Mouse (Mus musculus) cortical plate, adult 2 months (tissue): Measurements from ENCODE around the gene Herpud2. TPM values are rescaled to one million over a fixed set of nuclear protein-coding genes. Genes with fewer than 3 reads are reported as not detected.

Experiments
- H3K27ac ChIP-seq: fragments of 200-500 bp; 2 replicates; pipeline ENCODE4 v1.5.1; 2012; ENCODE audit warnings: low read length, control low read depth, inconsistent platforms; ENCODE audit not compliant: insufficient read depth
- H3K4me1 ChIP-seq: fragments of 200-500 bp; 2 replicates; pipeline ENCODE4 v1.6.1; 2011; ENCODE audit warnings: low read length; ENCODE audit not compliant: control insufficient read depth, insufficient read depth
- H3K4me3 ChIP-seq: fragments of 200-500 bp; 2 replicates; pipeline ENCODE4 v1.5.1; 2011; ENCODE audit warnings: mild to moderate bottlenecking, low read length, control low read depth; ENCODE audit not compliant: insufficient read depth
- CTCF ChIP-seq: fragments of 200-500 bp; IDR thresholded peaks from 2 replicates; pipeline ENCODE4 v1.5.1; 2011; ENCODE audit warnings: mild to moderate bottlenecking, control low read depth, low read length; ENCODE audit not compliant: insufficient read depth; ENCODE audit errors: extremely low read depth
- POLR2A ChIP-seq: fragments of 200-500 bp; IDR thresholded peaks from 2 replicates; pipeline ENCODE4 v1.6.1; 2011; ENCODE audit warnings: mild to moderate bottlenecking, low read length, control low read depth; ENCODE audit not compliant: insufficient read depth; ENCODE audit errors: extremely low read depth
- polyA plus RNA-seq: library from polyadenylated mRNA; depleted of rRNA; stranded (reverse); fragments of >200 nt; gene quantifications from 2 replicates; pipeline ENCODE4 v1.2.3, GENCODE M21; 2012

The Herpud2 gene
- polyA plus RNA-seq, 1 experiment, result 42.3 TPM

- H3K4me1 ChIP-seq, result peaks cover 2% of the 10 kb centered on the region; the same call in 1 of the 2 replicates
- TF ChIP-seq CTCF, result no peak
- no peak for TF ChIP-seq POLR2A
- H3K4me3 ChIP-seq, result peak overlapping the region; percentile 41
- peak overlapping the region; percentile 99 for H3K27ac ChIP-seq
Measured at GRCm38 (mm10) chr9:25152457-25152856, 837 bp upstream of the Herpud2 start.

DNA sequence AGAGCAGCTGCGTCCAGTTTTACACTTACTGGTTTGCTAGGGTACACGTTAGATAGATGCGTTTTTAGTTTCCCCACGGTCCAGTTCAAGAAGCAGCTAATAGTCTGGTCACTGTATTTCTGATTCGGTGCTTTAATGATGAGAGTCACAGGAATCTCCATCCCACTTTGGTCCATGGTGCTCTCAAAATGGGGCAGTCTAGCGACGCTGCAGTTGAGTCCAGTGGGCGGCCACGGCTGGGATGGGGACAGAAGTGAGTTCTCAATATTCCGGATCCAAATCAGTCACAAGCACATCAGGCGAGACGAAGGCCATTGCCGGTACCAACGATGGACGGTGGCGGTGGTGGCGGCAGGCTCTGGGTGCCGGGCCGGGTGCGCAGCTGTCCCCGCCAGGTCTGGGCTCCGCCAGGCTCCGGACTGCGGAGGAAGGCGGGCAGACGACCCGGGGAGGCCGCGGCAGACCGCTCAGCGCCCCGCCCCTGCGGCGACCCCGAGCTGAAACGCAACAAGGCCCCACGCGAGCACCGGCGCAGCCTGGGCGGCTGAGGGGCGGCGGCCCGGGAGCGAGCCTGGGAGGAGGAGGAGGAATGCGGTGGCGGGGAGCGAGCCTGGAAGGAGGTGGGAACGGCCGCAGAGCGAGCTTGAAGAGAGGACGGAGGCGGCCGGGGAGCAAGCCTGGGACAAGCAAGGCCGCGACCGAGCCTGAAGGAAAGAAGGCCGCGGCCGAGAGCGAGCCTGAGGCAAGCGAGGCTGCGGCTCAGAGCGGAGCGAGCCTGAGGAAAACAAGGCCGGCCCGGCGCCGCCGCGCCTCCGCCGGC, 619 bp downstream of the Herpud2 start:
- H3K4me3 ChIP-seq, result peak overlapping the region; percentile 41
- H3K4me1 ChIP-seq, result peaks cover 4% of the 10 kb centered on the region; the same call in 1 of the 2 replicates
- H3K27ac ChIP-seq, result peak overlapping the region; percentile 99
- TF ChIP-seq CTCF (no peak), POLR2A (no peak)

DNA sequence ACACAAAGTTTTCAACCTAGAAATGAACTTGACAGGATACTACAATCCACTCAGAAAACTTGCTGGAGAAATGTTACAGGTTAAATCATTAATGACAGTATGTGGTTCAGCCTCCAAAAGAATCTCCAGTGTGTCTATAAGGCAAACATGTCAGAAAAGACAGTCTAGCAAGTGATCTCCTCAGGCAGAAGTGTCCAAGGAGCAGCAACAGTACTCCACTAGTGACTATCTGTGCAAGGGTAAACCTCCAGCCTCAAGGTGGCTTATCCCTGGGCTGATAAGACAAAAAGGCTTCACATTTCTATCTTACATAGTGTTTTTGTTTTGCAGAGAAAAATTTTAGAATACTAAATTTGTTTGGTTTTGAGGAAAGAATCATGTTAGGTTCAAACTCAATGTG, 2.9 kb downstream of the Herpud2 start:
- peaks cover 4% of the 10 kb centered on the region; the same call in 1 of the 2 replicates for H3K4me1 ChIP-seq

GRCm38 (mm10) chr9:25145925-25146324, 5.7 kb downstream of the Herpud2 start:
- no peak for TF ChIP-seq CTCF
- no peak for TF ChIP-seq POLR2A
- no peak overlapping the region for H3K27ac ChIP-seq
- H3K4me3 ChIP-seq, result no peak overlapping the region

More for the DNA sequence above, 2.9 kb downstream of the Herpud2 start:
- no peak overlapping the region for H3K27ac ChIP-seq
- H3K4me3 ChIP-seq, result peak overlapping the region; percentile 17; the same call in 1 of the 2 replicates
- no peak for TF ChIP-seq POLR2A
- TF ChIP-seq CTCF, result no peak

GRCm38 (mm10) chr9:25143950-25144349, 7.7 kb downstream of the Herpud2 start:
- Histone ChIP-seq H3K4me3 (no peak overlapping the region), H3K4me1 (peaks cover 8% of the 10 kb centered on the region), H3K27ac (no peak overlapping the region)
- no peak for TF ChIP-seq CTCF
- TF ChIP-seq POLR2A, result no peak

More at GRCm38 (mm10) chr9:25145925-25146324, 5.7 kb downstream of the Herpud2 start:
- H3K4me1 ChIP-seq, result peaks cover 4% of the 10 kb centered on the region; the same call in 1 of the 2 replicates

- TF ChIP-seq CTCF (no peak), POLR2A (no peak)
- H3K4me3 ChIP-seq, result no peak overlapping the region
Measured at GRCm38 (mm10) chr9:25142988-25143387, 8.6 kb downstream of the Herpud2 start.

GRCm38 (mm10) chr9:25142041-25142440, 9.6 kb downstream of the Herpud2 start:
- H3K27ac ChIP-seq, result no peak overlapping the region
- TF ChIP-seq POLR2A, result no peak
- no peak for TF ChIP-seq CTCF

More at GRCm38 (mm10) chr9:25142988-25143387, 8.6 kb downstream of the Herpud2 start:
- Histone ChIP-seq H3K4me1 (peaks cover 7% of the 10 kb centered on the region), H3K27ac (no peak overlapping the region)

DNA sequence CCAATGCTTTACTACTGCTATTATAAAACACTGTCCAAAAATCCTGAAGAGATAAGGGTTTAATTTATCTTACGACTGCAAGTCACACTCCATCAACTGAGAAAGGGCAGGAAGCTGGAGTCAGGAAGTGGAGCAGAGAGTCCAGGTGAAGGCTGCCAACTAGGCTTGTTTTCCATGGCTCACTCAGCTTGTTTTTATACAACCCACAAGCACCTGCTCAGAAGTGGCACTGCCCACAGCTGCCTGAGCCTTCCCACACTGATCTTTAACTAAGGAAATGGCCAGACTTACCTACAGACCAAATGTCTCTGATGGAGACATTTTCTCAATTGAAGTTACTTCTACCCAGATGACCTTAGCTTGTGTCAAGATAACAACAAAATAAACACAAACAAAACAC, 11.3 kb downstream of the Herpud2 start:
- TF ChIP-seq CTCF, result no peak
- no peak for TF ChIP-seq POLR2A
- peaks cover 5% of the 10 kb centered on the region for H3K4me1 ChIP-seq
- H3K27ac ChIP-seq, result no peak overlapping the region
- no peak overlapping the region for H3K4me3 ChIP-seq

More at GRCm38 (mm10) chr9:25142041-25142440, 9.6 kb downstream of the Herpud2 start:
- Histone ChIP-seq H3K4me3 (no peak overlapping the region), H3K4me1 (peaks cover 5% of the 10 kb centered on the region)

DNA sequence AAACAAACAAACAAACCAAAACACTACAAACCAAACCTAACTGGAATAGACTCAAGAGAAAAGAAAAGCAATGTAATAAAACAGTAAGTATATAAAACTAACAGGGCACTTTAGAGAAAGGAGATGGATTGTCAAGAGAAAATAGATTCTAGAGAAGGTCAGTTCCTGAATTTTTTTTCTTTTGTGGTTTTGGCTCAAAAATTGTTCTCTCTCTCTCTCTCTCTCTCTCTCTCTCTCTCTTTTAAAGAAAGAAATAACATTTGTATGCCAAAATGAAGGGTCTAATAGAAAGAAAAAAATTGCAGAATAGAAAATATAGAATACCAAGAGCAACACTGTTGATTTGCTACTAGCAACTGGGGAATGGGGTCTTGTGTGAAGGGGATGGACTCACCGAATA, 12.7 kb downstream of the Herpud2 start:
- no peak overlapping the region for H3K27ac ChIP-seq
- H3K4me3 ChIP-seq, result no peak overlapping the region
- TF ChIP-seq POLR2A (no peak), CTCF (no peak)
- H3K4me1 ChIP-seq, result peaks cover 5% of the 10 kb centered on the region

DNA sequence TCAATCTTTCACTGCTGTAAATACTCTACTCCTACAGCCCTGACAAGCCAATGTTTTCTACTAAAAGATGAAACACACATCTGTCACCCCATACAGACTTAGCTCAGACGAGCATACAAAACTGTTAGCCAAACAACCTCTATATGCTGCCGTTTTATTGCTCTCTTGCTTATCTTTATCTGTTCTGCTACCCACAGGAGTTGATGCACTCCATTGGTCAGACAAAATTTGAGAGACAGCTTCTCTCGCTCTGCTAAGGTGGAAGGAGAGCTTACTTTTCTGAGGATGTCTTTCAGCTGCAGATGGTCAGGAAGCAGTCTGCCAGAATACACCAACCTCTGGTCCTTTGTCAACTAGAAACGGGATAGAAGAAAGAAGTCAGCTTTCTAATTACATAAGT, 18.7 kb downstream of the Herpud2 start:
- Histone ChIP-seq H3K4me1 (peaks cover 3% of the 10 kb centered on the region; the same call in 1 of the 2 replicates), H3K27ac (no peak overlapping the region), H3K4me3 (no peak overlapping the region)
- no peak for TF ChIP-seq POLR2A
- TF ChIP-seq CTCF, result no peak
